Mouse (Mus musculus) erythroblast, adult 5-6 weeks (primary cell): Measurements from ENCODE around the gene Nsmce4a. TPM values are rescaled to one million over a fixed set of nuclear protein-coding genes. Genes with fewer than 3 reads are reported as not detected.
A peak's percentile ranks its signal among the peaks of the same experiment; 100 is the strongest.

Experiments
- ATAC-seq: replicated peaks from 2 replicates; pipeline ENCODE4 v1.8.0; 2016; ENCODE audit warnings: moderate number of reproducible peaks, mild to moderate bottlenecking, moderate TSS enrichment, inconsistent platforms; ENCODE audit not compliant: poor library complexity, low FRiP score, severe bottlenecking
- total RNA-seq, 2 experiments: library from RNA; stranded (forward) in 1 of 2; stranded (reverse) in 1 of 2; fragments of 150-400 nt in 1 of 2; fragments of 200-764, 138-1000 nt in 1 of 2; gene quantifications; 2 replicates each; pipeline versions ENCODE4 v1.2.3 to v1.2.4; 2015 to 2017; ENCODE audit warnings: low replicate concordance in 2 of 2

The Nsmce4a gene
- total RNA-seq, 2 experiments from 2014 or later, result 52.1 to 101 TPM

DNA sequence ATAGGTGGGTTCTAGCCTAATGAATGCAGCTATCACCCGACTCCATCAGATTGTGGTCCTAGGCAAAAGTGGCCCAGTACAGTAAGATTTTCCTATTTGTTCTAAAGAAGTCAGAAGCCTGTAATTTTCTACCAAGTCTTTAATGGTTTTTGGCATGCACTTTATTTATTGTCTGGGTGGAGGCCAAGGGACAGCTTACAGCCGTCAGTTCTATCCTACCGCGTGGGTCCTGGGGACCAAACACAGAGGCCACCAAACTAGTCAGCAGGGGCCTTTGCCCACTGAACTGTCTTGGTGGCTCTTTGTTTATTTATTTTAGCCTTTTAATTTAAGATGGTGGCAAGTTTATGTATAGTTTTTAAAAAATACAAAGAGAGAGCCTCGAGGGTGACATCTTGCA lies 5.7 kb upstream of the Nsmce4a start:
- no peak for ATAC-seq

- no peak for ATAC-seq
Measured at GRCm38 (mm10) chr7:130578066-130578465, 5.1 kb upstream of the Nsmce4a start.

DNA sequence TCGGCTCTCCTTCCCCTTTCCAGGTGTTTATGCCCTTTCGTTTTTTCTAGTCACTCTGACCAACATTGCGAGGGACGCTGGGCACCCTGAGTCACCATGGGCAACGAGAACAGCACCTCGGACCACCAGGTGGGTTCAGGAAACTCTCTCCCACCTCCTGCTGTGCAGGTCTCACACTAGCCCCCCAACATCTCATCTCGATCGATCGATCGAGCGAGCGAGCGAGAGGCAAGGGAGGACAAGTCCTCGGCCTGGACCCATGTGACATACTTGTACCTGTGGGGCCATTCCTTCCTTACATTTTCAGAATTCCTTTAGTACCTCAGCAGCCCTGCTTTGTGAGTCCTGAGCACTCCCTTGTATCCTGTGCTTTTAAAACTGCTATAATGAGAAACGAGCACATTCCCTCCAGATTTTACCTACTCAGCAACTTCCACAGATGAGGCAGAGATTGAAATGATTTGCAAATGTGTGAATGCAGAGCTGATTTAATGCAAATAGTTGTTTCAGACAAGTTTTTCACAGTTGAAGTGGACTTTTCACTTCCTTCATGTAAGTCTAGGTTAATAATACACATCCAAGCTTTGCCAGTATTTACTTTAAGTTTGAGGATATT lies 4.6 kb upstream of the Nsmce4a start, which contains the start of gene Tacc2:
Gene Tacc2 (plus strand): TSS at position 51 of the 616 bp plus-strand sequence.
- ATAC-seq, result no peak

GRCm38 (mm10) chr7:130576981-130577380 lies 4.1 kb upstream of the Nsmce4a start:
- ATAC-seq, result no peak

DNA sequence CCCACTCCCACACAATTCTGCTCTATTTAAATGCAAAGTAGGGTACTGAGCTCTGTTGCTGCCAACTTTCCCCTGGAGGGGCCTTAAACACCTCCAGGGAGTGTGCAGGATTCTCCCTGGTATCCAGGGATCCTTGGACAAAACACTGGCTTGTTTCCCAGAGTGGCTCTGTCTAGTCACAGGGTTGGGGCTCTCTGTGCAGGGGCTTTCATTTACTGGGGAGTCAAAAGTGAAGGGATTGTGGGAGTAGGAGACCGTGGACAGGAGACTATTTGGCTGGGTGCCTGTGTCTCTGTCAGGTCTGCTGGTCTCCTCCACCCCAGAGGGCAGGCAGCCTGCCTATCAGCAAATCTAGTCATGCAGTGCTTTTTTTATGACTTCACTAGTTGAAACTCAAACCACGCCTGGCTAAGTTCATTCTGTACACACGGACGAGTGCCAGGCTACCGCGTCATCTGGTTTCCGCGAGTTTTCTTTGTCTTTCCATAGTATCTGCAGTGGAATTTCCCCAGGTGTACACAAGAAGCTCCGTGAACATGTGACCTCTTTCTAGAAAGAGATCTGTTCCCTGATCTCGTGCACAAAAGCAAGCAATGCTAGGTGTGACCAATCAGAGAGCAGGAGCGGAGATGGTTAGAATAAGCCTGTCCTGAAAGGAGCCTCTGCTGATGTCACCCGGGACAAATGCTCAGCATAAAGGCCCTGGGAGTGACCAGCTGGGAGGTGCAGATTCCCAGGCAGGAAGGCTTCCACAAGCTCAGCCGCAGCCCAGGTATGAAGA lies 1.5 kb upstream of the Nsmce4a start:
- no peak for ATAC-seq

DNA sequence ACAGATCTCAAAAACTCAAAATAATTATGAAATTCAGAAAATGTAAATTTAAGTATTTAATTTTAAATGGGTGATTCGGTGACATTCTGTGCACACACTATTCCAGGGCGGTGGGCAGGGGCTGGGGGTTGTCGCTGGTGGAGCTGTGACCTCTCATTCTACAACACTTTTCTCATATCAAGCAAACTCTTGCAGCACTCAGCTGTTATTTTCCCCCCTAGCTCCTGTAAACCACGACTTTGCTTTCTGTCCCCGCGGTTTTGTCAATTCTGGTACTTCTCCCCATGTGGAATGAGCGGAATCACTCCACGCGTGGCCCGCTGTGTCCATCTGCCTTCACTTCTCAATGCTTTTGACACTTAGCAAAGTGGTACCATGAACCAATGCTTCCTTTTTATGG lies 828 bp upstream of the Nsmce4a start:
- no peak for ATAC-seq

GRCm38 (mm10) chr7:130570472-130570871 lies 2.4 kb downstream of the Nsmce4a start:
- no peak for ATAC-seq

DNA sequence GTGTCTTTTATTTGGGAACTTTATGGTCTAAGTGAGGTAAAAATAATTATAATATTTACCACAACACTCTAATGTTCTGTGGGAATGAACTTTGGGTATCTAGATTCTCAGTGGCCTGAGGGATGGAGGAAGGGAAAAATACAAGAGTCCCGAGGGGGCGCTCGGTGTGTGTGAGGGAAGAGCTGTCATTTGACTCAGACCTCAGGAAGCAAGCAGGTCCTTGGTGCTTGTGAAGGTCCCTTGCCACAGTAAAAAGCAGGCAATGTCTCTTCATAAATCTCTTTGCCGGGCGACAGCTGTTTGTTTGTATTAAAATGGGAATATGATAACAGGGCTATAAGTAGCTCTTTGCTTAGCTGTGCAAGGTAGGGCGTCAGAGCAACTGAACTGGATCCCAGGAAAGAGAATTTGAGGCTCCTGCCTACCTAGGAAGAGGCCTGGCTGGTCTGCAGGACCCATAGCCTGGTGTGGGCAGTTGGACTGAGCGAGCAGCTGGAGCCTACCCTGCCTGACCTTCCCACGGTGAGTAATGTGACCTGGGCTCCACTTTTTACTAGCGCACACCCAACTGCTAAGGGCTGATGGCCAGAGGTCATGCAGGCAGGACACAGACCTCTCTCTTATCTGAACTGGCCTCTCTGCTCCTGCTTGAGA lies 4.0 kb downstream of the Nsmce4a start:
- no peak for ATAC-seq

DNA sequence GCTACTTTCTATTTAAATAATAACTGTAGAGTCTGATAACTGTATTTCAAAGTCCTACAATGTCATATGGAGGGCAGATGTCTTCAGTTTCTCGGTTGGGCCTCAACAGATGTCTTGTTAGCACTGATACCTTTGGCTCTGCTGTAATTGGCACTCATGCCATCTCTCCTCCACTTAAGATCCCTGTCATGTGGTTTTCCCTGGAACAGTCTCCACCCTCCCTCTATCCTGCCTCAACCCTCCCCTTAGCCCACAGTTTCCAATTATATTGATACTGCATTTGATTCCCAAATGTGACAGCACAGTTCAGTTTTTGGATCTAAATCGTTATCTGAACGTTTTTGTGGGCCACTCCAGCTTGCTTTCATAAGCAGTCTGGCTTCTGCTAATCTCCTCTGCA lies 8.3 kb downstream of the Nsmce4a start:
- ATAC-seq, result no peak

GRCm38 (mm10) chr7:130563880-130564279 lies 9.0 kb downstream of the Nsmce4a start:
- ATAC-seq, result no peak

GRCm38 (mm10) chr7:130563276-130563675 lies 9.6 kb downstream of the Nsmce4a start:
- no peak for ATAC-seq

DNA sequence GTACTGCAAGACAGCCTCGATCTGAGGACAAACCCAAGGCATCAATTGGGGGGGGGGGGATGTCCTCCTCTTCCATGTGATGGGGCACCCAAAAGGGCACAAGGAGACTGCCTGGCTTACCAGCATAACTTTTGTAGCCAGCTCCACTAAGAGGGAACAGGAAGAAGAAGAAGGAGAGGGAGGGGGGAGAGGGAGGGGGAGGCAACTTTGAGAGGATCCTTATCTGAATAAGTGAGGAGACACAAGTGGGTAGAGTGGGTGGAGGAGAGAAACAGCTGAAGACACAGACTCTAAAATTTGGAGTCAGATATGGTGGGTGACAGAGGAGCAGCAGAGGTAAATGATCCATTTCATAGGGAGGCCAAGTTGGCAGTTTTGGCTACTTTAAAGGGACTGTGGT lies 12.0 kb downstream of the Nsmce4a start:
- ATAC-seq, result no peak

DNA sequence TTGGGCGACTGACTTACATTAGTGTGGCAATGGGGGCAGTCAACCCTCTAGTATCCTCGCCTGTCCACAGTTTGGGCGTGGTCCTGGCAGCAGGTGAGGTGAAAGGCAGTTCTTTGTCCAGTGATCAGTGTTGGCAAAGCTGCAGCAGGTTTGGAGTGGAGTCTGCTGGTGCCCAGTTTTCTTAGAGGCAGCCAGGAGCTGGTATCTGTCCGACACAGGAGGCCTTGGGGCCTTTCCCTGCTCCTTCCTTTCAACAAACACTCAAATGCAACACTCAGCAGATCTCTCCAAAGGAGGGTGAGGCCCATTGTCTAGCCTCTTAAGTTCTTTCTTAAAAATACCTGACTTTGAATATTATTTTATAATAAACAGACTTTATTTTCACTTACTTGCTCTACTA lies 14.3 kb downstream of the Nsmce4a start:
- ATAC-seq, result no peak

DNA sequence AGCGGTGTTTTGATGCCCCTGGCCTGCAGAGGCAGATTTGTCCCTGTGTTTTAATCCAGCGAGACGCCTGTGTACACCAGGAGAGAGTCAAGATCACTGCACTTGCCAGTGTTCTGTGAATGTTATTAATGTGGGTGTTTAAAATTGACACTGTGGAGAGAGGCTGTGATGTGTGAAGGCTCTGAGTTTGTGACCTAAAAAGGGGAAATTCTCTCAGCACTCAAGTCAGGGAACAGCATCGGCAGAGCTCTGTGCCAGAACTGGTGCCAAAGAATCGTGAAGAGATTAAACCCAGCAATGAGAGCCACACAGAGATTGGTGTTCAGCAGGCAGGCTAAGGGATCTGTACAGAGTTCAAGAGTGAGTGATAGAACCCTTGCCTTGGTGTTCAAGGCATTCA lies 17.3 kb downstream of the Nsmce4a start:
- ATAC-seq, result no peak

DNA sequence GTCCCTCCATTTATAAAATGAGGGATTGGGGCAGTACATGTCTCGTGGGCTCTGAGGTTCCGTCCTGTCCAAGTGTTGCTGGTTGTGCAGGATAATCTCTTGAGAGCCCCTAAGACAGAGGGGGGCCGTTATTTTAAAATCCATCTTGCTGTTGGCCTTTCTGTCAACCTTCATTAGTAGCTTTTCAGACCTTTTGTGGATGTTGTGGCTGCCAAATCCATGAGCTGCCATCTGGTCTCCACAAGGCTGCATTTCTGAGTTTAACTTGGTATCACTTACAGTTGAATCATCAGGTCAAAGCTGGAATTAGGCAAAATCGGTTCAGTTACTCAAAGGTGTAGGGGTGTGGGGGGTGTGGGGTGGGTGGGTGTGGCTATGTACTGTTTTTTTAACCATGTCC lies 19.6 kb downstream of the Nsmce4a start:
- no peak for ATAC-seq

- ATAC-seq, result no peak
Measured at GRCm38 (mm10) chr7:130552780-130553179, 20.1 kb downstream of the Nsmce4a start.

DNA sequence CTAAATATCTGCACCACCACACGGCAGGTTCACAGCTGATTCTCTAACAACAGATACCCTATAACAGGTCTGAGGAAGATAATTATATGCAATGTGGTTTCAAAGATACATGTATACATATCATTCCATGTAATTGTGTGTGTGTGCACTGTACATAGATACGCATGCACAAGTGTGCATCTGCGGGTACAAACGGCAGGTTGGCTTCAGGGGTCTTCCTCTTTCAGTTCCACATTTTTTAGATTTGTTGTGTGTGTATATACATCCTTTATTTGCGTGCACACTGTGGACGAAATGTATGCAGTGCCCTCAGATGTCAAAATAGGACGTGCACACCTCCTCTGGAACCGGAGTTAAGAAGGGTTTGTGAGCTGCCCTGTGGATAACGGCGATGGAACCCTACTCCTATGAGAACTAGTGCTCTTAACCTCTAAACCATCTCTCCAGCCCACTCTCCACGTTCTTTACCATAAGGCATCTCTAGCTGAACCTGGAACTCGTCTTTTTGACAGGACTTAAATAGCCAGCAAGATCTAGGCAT lies 25.2 kb downstream of the Nsmce4a start:
- no peak for ATAC-seq

GRCm38 (mm10) chr7:130546791-130547484 lies 26.0 kb downstream of the Nsmce4a start:
- peak; percentile 92 for ATAC-seq

DNA sequence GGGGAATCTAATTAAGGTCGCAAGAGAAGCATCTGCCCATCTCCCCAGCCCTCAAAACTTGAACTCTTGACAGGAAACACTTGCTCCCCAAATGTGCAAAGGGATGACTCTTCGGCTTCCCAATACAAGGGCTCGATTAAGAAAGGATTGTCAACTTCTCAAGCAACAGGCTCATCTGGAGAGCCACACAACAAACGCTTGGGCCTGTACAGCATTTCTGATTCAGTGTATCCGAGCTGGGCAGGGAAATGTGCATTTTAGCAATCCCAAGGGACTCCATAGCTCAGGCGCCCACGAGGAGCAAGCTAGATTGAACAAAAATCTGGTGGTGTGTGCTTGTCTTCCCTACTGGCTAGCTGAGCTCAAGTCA lies 26.5 kb downstream of the Nsmce4a start:
- ATAC-seq, result peak; percentile 53

- ATAC-seq, result no peak
Measured at GRCm38 (mm10) chr7:130545893-130546292, 27.0 kb downstream of the Nsmce4a start.
